Mouse (Mus musculus): ENCODE measurements around the gene Mamstr.

- TF ChIP-seq CTCF (IDR thresholded peaks at IDR 0.05; ENCODE audit: borderline replicate concordance, extremely low read depth, insufficient read depth, insufficient read length) (no peak), POLR2A (IDR thresholded peaks at IDR 0.05; ENCODE audit: borderline replicate concordance, extremely low read depth, insufficient read depth, insufficient read length, poor library complexity, severe bottlenecking) (no peak)
These were observed 18.3 kb upstream of the Mamstr start, which contains the start of gene Izumo1 for GRCm38 (mm10) chr7:45621443-45621842.
